Mouse (Mus musculus) heart, embryonic 11.5 days (tissue): ENCODE data around the gene Zc3hc1. TPM values are rescaled to one million over a fixed set of nuclear protein-coding genes. Genes with fewer than 3 reads are reported as not detected.

Experiments used
- ATAC-seq: fragments of 200-750 bp; cut with Nextera tagmentation; replicated peaks from 2 replicates; pipeline ENCODE4 v1.8.0; 2017; ENCODE audit warnings: moderate library complexity; ENCODE audit not compliant: insufficient number of reproducible peaks, low FRiP score, low TSS enrichment
- H3K27ac ChIP-seq: fragments of 300-500 bp; sonication (generic); 2 replicates; pipeline ENCODE4 v1.5.1; 2014; ENCODE audit warnings: mild to moderate bottlenecking, low read depth, low read length
- H3K27me3 ChIP-seq: fragments of 300-500 bp; sonication (generic); 2 replicates; pipeline ENCODE4 v1.6.1; 2014; ENCODE audit warnings: mild to moderate bottlenecking, low read length, mixed read lengths; ENCODE audit not compliant: control insufficient read depth, insufficient read depth
- H3K36me3 ChIP-seq: fragments of 300-500 bp; sonication (generic); 2 replicates; pipeline ENCODE4 v1.6.1; 2014; ENCODE audit warnings: mild to moderate bottlenecking, low read length, moderate library complexity, mixed read lengths; ENCODE audit not compliant: control insufficient read depth, insufficient read depth
- H3K4me1 ChIP-seq: fragments of 300-500 bp; sonication (generic); 2 replicates; pipeline ENCODE4 v1.6.1; 2014; ENCODE audit warnings: low read length; ENCODE audit not compliant: control insufficient read depth, insufficient read depth
- H3K4me2 ChIP-seq: fragments of 300-500 bp; sonication (generic); 2 replicates; pipeline ENCODE4 v1.6.1; 2014; ENCODE audit warnings: mild to moderate bottlenecking, moderate library complexity
- H3K4me3 ChIP-seq: fragments of 300-500 bp; sonication (generic); 2 replicates; pipeline ENCODE4 v1.5.1; 2014; ENCODE audit warnings: low read depth, low read length
- H3K9ac ChIP-seq: fragments of 300-500 bp; sonication (generic); 2 replicates; pipeline ENCODE4 v1.6.1; 2014; ENCODE audit warnings: mild to moderate bottlenecking, low read depth, low read length, moderate library complexity
- H3K9me3 ChIP-seq: fragments of 300-500 bp; sonication (generic); replicated peaks from 2 replicates; pipeline ENCODE4 v1.6.1; 2016; ENCODE audit warnings: low read length; ENCODE audit not compliant: control insufficient read depth
- WGBS: fragments of 180-500 bp; shearing (Covaris S2); extraction: QIAGEN DNeasy Blood & Tissue Kit; methylation state at CpG from one replicate; pipeline ENCODE4 v1.1.7; 2014; ENCODE audit not compliant: insufficient replicate concordance; 5-methylcytosine and 5-hydroxymethylcytosine counted together
- polyA plus RNA-seq: library from polyadenylated mRNA; unstranded; fragments of >200 nt; fragmentation: Nextera tagmentation; extraction: Ambion mirVana; gene quantifications from 2 replicates; pipeline ENCODE4 v1.2.1, GENCODE M21; 2014

Zc3hc1 gene
- polyA plus RNA-seq, 1 experiment from 2014 or later = 54.6 TPM

GRCm38 (mm10) chr6:30321002-30321401 is 69.8 kb downstream of the Zc3hc1 start:
- Histone ChIP-seq H3K4me1 (no peaks in the 10 kb centered on the region), H3K9ac (no peak overlapping the region), H3K36me3 (no peaks in the 10 kb centered on the region), H3K27ac (no peak overlapping the region), H3K9me3 (no peaks in the 10 kb centered on the region), H3K4me2 (no peak overlapping the region), H3K4me3 (no peak overlapping the region), H3K27me3 (no peaks in the 10 kb centered on the region)
- 55% methylated on average over 4 of the region's 4 CpGs for WGBS
- ATAC-seq = no peak

- Histone ChIP-seq H3K27me3 (no peaks in the 10 kb centered on the region), H3K36me3 (no peaks in the 10 kb centered on the region), H3K4me1 (no peaks in the 10 kb centered on the region), H3K4me3 (no peak overlapping the region), H3K9me3 (no peaks in the 10 kb centered on the region), H3K27ac (no peak overlapping the region), H3K9ac (no peak overlapping the region), H3K4me2 (no peak overlapping the region)
- 76% methylated on average over 5 of the region's 5 CpGs for WGBS
- no peak for ATAC-seq
These were observed 71.6 kb downstream of the Zc3hc1 start for GRCm38 (mm10) chr6:30319216-30319615.

Other genes with a start within 250 kb of the Zc3hc1 start
- 58.4 and 60.9 TPM in 2 replicates for gene Ube2h, start 86.5 kb downstream of the Zc3hc1 start, polyA plus RNA-seq
- 24.9 and 28.2 TPM in 2 replicates for gene Klhdc10, start 10.8 kb upstream of the Zc3hc1 start, polyA plus RNA-seq
- gene Tmem209, start 118.8 kb upstream of the Zc3hc1 start, polyA plus RNA-seq = 29.3 and 30.9 TPM in 2 replicates
- 0.62 TPM in 1 of 2 replicates, not detected in the other for gene Ssmem1, start 118.8 kb upstream of the Zc3hc1 start, polyA plus RNA-seq
- 8.3 and 11.7 TPM in 2 replicates for gene Cpa2, start 150.6 kb upstream of the Zc3hc1 start, polyA plus RNA-seq
- gene Cpa4, start 177.3 kb upstream of the Zc3hc1 start, polyA plus RNA-seq = 2.4 TPM in 2 replicates
- 1.4 and 2.7 TPM in 2 replicates for gene Cpa5, start 220.0 kb upstream of the Zc3hc1 start, polyA plus RNA-seq
- 2.4 and 2.5 TPM in 2 replicates for gene Cpa1, start 248.2 kb upstream of the Zc3hc1 start, polyA plus RNA-seq